Mouse (Mus musculus): ENCODE results near the gene Carmil1. TPM values are rescaled to one million over a fixed set of nuclear protein-coding genes. Genes with fewer than 3 reads are reported as not detected.

Gene Carmil1
- polyA plus RNA-seq, 2 experiments: 18.7 to 33.9 TPM

DNA sequence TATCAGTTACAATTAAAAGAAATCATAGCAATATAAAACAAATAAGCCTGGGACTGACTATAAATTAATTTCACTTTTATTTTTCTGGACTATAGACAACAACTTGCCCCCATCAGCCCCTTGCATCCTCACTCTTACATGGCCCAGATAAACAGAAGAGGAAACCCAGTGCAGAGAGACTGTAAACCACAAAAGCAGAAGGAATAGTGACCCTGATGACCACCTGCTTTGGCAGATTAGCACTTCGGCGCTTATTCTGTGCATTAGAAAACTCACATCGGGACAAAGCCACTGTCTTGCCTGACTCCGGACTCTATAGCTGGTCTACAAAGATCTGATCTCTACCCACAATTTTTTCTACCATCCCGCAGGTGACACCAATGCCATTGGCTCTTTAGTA is 188.5 kb downstream of the Carmil1 start:
- Histone ChIP-seq H3K4me3 (replicated peaks; ENCODE audit: low read length) (no peak overlapping the region), H3K27ac (replicated peaks; ENCODE audit: low read depth, low read length) (no peak overlapping the region), H3K4me1 (ENCODE audit: control insufficient read depth, insufficient read depth, low read length) (no peaks in the 10 kb centered on the region), H3K36me3 (ENCODE audit: control insufficient read depth, insufficient read depth, low read length) (peaks cover 15% of the 10 kb centered on the region; the same call in 1 of the 2 replicates), H3K9ac (ENCODE audit: low read depth, low read length, severe bottlenecking) (no peak overlapping the region), H3K9me3 (ENCODE audit: control insufficient read depth, low read length) (no peaks in the 10 kb centered on the region), H3K27me3 (ENCODE audit: control insufficient read depth, insufficient read depth, low read length) (no peaks in the 10 kb centered on the region), H3K4me2 (replicated peaks; ENCODE audit: low read depth, low read length, severe bottlenecking) (no peak overlapping the region)
- TF ChIP-seq POLR2A (IDR thresholded peaks at IDR 0.05; ENCODE audit: borderline replicate concordance, extremely low read depth, insufficient read depth, insufficient read length): no peak
- no peak for DNase-seq (ENCODE audit: low spot score)
- 84% methylated on average over 5 of the region's 5 CpGs for WGBS
- no peak for ATAC-seq (ENCODE audit: low FRiP score, low read depth)

DNA sequence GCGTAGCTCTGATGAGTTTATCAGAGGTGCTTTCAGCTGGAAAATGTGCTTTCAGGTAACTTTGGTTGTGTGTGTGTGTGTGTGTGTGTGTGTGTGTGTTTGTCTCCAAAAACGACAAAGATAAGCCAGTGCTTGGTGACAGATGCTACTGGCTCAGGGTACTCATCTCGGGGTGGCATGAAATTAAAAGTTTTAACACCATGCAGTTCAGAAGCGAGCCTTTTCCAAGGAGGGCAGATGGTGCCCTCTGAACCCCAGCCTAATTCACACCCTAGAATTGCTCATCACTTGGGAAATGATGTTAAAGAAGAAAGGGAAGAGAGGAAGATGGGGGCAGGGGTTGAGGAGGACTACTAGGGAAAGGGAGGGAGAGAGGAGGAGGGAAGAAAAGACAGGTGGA is 198.4 kb downstream of the Carmil1 start:
- Histone ChIP-seq H3K4me3 (replicated peaks; ENCODE audit: low read length) (no peak overlapping the region), H3K27ac (replicated peaks; ENCODE audit: low read depth, low read length) (no peak overlapping the region), H3K4me2 (replicated peaks; ENCODE audit: low read depth, low read length, severe bottlenecking) (no peak overlapping the region), H3K4me1 (ENCODE audit: control insufficient read depth, insufficient read depth, low read length) (no peaks in the 10 kb centered on the region), H3K9ac (ENCODE audit: low read depth, low read length, severe bottlenecking) (no peak overlapping the region), H3K27me3 (ENCODE audit: control insufficient read depth, insufficient read depth, low read length) (no peaks in the 10 kb centered on the region), H3K36me3 (ENCODE audit: control insufficient read depth, insufficient read depth, low read length) (peaks cover 15% of the 10 kb centered on the region), H3K9me3 (ENCODE audit: control insufficient read depth, low read length) (no peaks in the 10 kb centered on the region)
- DNase-seq (ENCODE audit: low spot score) (no peak), ATAC-seq (ENCODE audit: low FRiP score, low read depth) (no peak)
- WGBS: 74% methylated on average over 4 of the region's 4 CpGs
- no peak for TF ChIP-seq POLR2A (IDR thresholded peaks at IDR 0.05; ENCODE audit: borderline replicate concordance, extremely low read depth, insufficient read depth, insufficient read length)

DNA sequence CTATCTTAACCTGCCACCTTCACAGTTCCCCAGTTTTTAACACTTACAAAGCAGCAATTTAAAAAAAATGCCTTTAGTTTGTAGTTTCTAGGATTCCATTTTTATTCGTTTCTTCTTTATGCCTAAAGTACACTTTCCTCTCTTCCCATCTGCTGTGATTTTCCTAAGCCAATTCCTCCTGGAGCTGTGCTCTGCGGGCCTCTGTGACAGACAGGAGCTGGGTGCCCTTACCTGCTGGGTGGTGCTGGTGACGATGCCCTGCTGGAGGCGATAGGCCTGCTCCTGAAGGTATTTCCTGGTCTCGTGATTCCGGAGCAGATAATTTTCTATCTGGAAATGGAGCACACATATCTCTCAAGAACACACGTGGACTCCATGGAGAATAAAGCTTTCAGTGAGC is 198.9 kb downstream of the Carmil1 start:
- no peaks in the 10 kb centered on the region for H3K4me1 ChIP-seq (ENCODE audit: control insufficient read depth, insufficient read depth, low read length)
- no peak overlapping the region for H3K9ac ChIP-seq (ENCODE audit: low read depth, low read length, severe bottlenecking)
- no peaks in the 10 kb centered on the region for H3K27me3 ChIP-seq (ENCODE audit: control insufficient read depth, insufficient read depth, low read length)
- no peak for ATAC-seq (ENCODE audit: low FRiP score, low read depth)
- no peaks in the 10 kb centered on the region for H3K9me3 ChIP-seq (ENCODE audit: control insufficient read depth, low read length)
- 87% methylated on average over 7 of the region's 7 CpGs for WGBS
- H3K4me2 ChIP-seq (replicated peaks; ENCODE audit: low read depth, low read length, severe bottlenecking): no peak overlapping the region
- H3K27ac ChIP-seq (replicated peaks; ENCODE audit: low read depth, low read length): no peak overlapping the region
- H3K4me3 ChIP-seq (replicated peaks; ENCODE audit: low read length): no peak overlapping the region
- DNase-seq (ENCODE audit: low spot score): no peak
- H3K36me3 ChIP-seq (ENCODE audit: control insufficient read depth, insufficient read depth, low read length): peaks cover 13% of the 10 kb centered on the region
- TF ChIP-seq POLR2A (IDR thresholded peaks at IDR 0.05; ENCODE audit: borderline replicate concordance, extremely low read depth, insufficient read depth, insufficient read length): no peak

DNA sequence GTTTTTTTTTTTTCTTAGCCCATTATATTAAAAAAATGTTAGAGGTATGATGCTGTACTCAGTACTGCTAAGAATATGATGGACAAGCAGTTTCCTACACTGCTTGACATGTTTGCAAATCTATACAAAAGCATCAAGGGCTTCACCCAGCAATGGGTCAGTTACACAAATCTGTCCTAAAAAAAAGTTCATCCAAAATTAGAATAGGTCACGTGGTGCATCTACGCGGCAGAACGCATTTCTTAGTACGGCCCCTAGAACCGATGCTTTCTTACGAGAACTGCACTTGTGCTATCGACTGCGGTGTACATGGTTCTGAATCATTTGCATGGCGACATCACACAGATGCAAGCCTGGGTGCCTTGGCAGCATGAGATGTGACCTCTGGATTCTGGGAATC is 208.0 kb downstream of the Carmil1 start:
- H3K4me1 ChIP-seq (ENCODE audit: control insufficient read depth, insufficient read depth, low read length): 0 out of 2 replicates have a peak, but pooled peaks cover 3% of the 10 kb centered on the region
- WGBS: 95% methylated on average over 10 of the region's 10 CpGs
- ATAC-seq (ENCODE audit: low FRiP score, low read depth): no peak

DNA sequence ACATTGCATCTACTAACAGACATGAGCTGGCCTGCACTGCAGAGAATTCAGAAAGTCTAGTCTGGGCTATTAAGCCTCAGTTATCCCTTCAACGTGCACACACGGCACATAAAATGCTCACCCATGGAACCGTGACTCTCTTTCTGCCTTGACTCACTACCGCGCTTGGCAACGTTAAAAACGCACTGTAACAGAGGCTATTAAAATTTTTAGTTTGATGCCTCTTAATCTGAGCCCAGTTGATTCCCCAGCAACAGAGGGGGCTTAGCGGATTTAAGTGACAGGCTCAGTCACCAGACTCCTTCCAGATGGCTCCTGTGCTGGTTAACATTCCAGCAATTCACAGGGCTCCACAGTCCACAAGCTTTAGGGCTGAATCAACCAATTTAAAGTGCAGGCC is 213.0 kb downstream of the Carmil1 start:
- 0 out of 2 replicates have a peak, but pooled peaks cover 3% of the 10 kb centered on the region for H3K4me1 ChIP-seq (ENCODE audit: control insufficient read depth, insufficient read depth, low read length)
- no peak overlapping the region for H3K9ac ChIP-seq (ENCODE audit: low read depth, low read length, severe bottlenecking)
- H3K27me3 ChIP-seq (ENCODE audit: control insufficient read depth, insufficient read depth, low read length): no peaks in the 10 kb centered on the region
- H3K4me3 ChIP-seq (replicated peaks; ENCODE audit: low read length): no peak overlapping the region
- TF ChIP-seq POLR2A (IDR thresholded peaks at IDR 0.05; ENCODE audit: borderline replicate concordance, extremely low read depth, insufficient read depth, insufficient read length): no peak
- H3K27ac ChIP-seq (replicated peaks; ENCODE audit: low read depth, low read length): no peak overlapping the region
- no peaks in the 10 kb centered on the region for H3K9me3 ChIP-seq (ENCODE audit: control insufficient read depth, low read length)
- peaks cover 13% of the 10 kb centered on the region for H3K36me3 ChIP-seq (ENCODE audit: control insufficient read depth, insufficient read depth, low read length)
- DNase-seq (ENCODE audit: low spot score) (peak; percentile 69), ATAC-seq (ENCODE audit: low FRiP score, low read depth) (peak; percentile 83)
- no peak overlapping the region for H3K4me2 ChIP-seq (replicated peaks; ENCODE audit: low read depth, low read length, severe bottlenecking)
- 16% methylated on average over 8 of the region's 8 CpGs for WGBS

More for the DNA sequence above, 208.0 kb downstream of the Carmil1 start:
- Histone ChIP-seq H3K9me3 (ENCODE audit: control insufficient read depth, low read length) (no peaks in the 10 kb centered on the region), H3K36me3 (ENCODE audit: control insufficient read depth, insufficient read depth, low read length) (peaks cover 14% of the 10 kb centered on the region), H3K9ac (ENCODE audit: low read depth, low read length, severe bottlenecking) (no peak overlapping the region), H3K4me3 (replicated peaks; ENCODE audit: low read length) (no peak overlapping the region), H3K4me2 (replicated peaks; ENCODE audit: low read depth, low read length, severe bottlenecking) (no peak overlapping the region), H3K27ac (replicated peaks; ENCODE audit: low read depth, low read length) (no peak overlapping the region), H3K27me3 (ENCODE audit: control insufficient read depth, insufficient read depth, low read length) (no peaks in the 10 kb centered on the region)
- no peak for DNase-seq (ENCODE audit: low spot score)
- TF ChIP-seq POLR2A (IDR thresholded peaks at IDR 0.05; ENCODE audit: borderline replicate concordance, extremely low read depth, insufficient read depth, insufficient read length): no peak

DNA sequence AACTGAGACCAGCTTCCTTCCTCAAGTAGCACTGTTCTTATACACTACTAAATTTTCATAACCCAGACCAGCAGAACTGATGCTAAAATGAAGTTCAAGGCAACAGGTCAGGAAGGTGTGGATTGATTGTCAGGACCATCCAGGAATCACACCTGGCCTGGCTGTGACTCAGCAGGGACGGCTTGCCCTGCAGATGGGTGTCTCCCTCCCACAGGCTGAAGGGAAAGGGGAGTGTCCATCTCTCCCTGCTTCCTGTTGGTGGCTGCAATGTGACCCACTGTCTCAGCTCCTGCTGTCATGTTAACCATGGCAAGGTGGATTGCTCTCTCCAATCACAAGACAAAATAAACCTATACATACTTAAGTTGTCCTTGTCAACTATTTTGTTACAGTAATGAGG is 215.1 kb downstream of the Carmil1 start:
- WGBS: 46% methylated on average over 1 of the region's 1 CpGs
- ATAC-seq (ENCODE audit: low FRiP score, low read depth) (no peak), DNase-seq (ENCODE audit: low spot score) (no peak)
- Histone ChIP-seq H3K4me3 (replicated peaks; ENCODE audit: low read length) (no peak overlapping the region), H3K36me3 (ENCODE audit: control insufficient read depth, insufficient read depth, low read length) (peaks cover 13% of the 10 kb centered on the region), H3K9ac (ENCODE audit: low read depth, low read length, severe bottlenecking) (no peak overlapping the region), H3K27me3 (ENCODE audit: control insufficient read depth, insufficient read depth, low read length) (no peaks in the 10 kb centered on the region), H3K27ac (replicated peaks; ENCODE audit: low read depth, low read length) (no peak overlapping the region), H3K9me3 (ENCODE audit: control insufficient read depth, low read length) (no peaks in the 10 kb centered on the region), H3K4me1 (ENCODE audit: control insufficient read depth, insufficient read depth, low read length) (0 out of 2 replicates have a peak, but pooled peaks cover 3% of the 10 kb centered on the region), H3K4me2 (replicated peaks; ENCODE audit: low read depth, low read length, severe bottlenecking) (no peak overlapping the region)
- TF ChIP-seq POLR2A (IDR thresholded peaks at IDR 0.05; ENCODE audit: borderline replicate concordance, extremely low read depth, insufficient read depth, insufficient read length): no peak
